Mouse (Mus musculus) E14TG2a.4 (cell line): ENCODE measurements at regions not wholly inside any gene's neighbourhood (a gene's known extent, or its start where the extent isn't known, plus 50 kb on each side); places are given as distances from the start of the nearest gene placed in this dataset.

Experiments
- CTCF ChIP-seq: conservative IDR thresholded peaks from 2 replicates; pipeline ENCODE4 v1.5.1; 2014; ENCODE audit warnings: low read length
- POU5F1 ChIP-seq: IDR thresholded peaks from 2 replicates; pipeline ENCODE4 v1.6.1; 2014; ENCODE audit warnings: low read length, borderline replicate concordance

DNA sequence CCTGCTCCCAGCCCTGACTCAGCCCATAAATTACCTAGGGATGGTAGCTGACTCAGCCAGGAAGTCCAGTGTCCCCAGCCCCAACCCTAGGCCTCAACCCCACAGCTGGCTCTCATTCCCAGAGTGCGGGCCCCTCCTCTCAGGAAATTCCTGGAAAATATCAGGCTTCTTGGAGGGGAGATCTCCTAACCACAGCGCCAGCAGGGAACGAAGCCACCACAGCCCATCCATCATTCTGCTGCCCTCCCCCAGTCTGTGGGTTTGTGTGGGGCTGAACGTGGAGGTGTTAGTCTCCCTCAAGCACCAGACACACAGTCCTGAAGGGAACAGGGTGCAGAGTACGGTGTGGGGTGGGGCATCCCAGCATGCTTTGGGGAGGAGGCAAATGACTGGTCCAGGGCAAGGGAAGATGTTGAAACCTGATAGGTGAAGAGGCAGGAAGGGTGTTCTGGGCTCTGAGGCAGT lies 143.2 kb downstream of the Zfp36l2 start:
- TF ChIP-seq CTCF: no peak
- TF ChIP-seq POU5F1: no peak
